Mouse (Mus musculus) urinary bladder, postnatal 4 days (tissue): ENCODE measurements around the gene Phospho1.

Source experiments
- DNase-seq, 2 experiments: peaks; one replicate each; pipeline ENCODE4 v3.0.0; 2021 to 2022; ENCODE audit warnings: low spot score in 2 of 2

Gene Phospho1

DNA sequence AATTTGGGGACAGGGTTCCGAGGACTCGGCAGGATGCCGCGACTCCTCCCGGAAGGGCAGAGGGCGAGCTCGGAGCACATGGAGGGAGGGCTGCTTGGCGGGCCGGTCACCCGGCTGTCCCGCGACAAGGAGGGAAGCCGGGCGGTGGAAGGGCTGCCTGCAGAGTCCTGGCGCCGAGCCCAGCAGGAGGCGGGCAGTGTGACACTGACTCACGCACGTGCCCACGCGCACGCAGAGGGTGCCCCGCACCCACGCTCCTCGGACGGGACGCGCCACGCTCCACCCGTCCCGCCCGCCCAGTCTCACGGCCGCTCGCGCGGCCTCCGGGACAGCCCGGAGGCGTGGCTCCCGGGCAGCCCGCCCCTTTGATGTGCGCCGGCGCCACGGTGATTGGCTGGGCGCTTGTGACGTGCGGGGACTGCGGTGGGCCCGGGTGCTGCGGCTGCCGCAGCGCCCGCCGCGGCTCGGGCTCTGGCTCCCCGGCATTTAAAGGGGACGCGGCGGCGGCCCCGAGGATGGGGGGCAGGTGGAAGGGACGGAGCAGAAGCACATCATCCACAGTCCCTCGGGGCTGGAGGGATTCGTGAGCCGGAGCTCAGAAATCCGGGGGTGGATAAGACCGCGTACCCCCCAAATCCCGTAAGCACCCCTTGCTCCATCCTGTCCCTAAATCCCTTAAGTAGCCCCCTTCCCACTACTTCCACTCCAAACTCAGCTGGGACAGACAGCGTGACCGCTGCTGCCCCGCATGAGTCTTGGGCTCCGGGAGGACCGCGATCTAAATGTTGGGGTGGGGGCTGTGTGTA lies at the start of gene Phospho1:
Gene Phospho1, plus strand, starts transcription at position 429 of the 806 bp plus-strand sequence.
- peak; percentile 91 to 93 for DNase-seq

DNA sequence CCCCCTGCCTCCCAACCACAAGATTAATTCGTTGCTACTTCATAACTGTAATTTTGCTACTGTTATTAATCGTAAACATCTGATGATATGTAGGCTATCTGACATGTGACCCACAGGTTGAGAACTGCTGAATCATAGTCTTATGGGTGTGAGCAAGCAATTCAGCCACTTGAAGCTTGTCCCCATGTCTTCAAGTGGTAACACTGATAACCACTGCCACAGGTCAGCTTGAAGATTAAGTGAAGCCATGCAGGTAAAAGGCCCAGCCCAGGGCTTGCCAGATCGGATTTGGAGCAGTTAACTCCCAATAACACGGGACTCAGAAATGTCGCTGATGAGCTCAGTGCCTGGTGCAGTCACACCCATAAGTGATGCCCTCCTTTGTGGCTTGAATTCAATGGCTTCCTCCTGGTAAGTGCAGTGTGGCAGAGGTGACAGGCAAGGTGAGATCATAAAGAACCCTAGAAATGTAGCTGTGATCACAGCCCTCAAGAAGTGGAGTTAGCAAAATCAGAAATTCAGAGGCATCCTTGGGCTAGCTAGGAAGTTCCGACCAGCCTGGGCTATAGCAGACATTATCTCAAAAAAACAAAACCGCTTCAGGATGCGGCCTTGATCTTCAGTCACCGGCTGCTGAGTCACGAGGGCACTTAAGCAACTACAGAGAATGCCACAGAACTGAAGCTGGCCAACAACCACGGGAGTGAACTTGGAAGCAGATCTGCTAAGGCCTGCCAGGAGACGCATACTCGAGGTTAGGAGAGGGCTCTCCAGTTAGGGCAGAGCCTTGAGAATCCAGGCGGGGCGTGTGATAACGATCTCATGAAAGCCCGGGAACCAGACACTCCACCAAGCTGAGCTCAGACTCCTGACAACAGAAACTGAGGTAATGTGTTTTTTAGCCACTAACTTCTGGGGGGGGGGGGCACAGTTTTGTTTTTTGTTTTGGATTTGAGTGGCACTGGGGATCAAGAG lies 46.7 kb upstream of the Phospho1 start:
- peak in 1 of 2 experiments; percentile 38 for DNase-seq

- DNase-seq: no peak
These were observed 45.5 kb upstream of the Phospho1 start for GRCm38 (mm10) chr11:95778831-95779251.

- no peak for DNase-seq
These were observed 44.9 kb upstream of the Phospho1 start for GRCm38 (mm10) chr11:95779366-95779765.

DNA sequence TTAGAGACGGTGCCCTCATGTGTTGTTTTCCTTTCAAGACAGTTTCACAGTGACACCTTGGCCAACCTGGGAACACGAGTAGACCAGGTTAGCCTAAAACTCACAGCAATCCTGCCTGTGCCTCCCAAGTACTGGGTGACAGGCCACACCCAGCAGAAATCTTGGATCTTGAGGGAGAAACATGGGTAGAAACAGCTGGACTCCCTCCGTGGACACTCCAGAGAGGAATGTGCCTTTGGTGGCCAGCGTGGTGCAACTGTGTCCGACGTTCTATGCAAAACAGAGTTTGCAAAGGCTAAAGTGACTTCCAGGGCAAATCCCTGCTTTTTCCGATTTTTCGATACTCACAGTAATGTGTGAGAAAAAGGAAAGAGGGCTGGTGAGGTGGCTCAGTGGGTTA lies 43.8 kb upstream of the Phospho1 start:
- no peak for DNase-seq

DNA sequence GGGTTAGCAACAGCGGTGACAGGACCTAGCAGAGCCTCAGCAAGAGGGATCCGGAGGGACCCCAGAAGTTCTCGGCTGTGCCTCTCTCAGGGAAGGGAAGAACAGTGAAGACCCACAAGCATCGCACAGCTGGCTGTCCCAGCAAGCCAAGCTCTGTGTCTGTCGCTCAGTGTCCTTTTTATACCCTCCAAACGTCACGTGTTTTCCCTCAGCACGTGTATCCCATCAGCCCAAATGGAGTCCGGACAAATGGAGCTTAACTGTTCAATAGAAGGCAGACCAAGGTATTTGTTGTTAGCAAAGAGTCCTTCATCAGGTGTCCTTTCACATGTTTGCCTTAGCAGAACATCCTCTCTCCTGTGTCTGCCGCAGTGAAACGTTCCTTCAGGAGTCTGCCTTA lies 42.7 kb upstream of the Phospho1 start:
- DNase-seq: no peak

GRCm38 (mm10) chr11:95783457-95783856 lies 40.8 kb upstream of the Phospho1 start:
- no peak for DNase-seq

DNA sequence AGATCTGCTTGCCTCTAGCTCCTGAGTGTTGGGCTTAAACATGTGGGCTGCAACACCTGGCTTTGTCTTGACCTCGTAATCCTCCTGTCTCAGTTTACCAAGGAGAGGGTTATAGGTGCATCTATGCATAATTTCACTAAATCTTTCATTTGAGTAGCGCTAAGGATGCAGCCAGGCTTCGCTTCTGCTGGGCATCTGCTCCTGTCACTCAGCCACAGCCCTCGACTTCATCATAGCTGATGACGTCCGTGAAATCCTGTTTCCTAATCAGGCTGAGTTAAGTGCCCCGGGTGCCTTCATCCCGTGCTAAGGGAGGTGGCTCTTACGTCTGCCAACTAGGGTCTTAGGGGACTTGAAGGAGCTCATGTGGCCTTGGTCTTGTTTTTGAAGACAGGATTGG lies 40.3 kb upstream of the Phospho1 start:
- no peak for DNase-seq

GRCm38 (mm10) chr11:95785675-95786074 lies 38.6 kb upstream of the Phospho1 start:
- no peak for DNase-seq

DNA sequence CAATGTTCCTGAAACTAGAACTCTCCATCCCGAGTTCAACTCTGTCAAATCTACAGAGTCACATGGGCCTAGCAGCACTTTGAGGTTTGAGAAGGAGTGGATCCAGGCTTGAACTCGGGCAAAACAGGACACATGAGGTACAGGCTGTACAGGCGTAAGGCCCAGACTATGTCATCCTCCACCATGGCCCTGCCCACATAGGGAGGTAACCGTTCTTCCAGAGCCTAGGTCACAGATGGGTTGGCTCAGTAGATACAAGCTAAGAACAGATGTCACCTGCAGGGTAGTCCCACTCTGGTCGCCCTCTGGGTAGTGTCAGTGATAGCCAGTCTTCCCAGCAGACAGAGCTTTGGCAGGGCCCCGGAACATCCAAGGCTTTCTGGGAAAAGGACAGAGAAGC lies 37.8 kb upstream of the Phospho1 start:
- no peak for DNase-seq

- no peak for DNase-seq
These were observed 34.8 kb upstream of the Phospho1 start for GRCm38 (mm10) chr11:95789451-95789891.

GRCm38 (mm10) chr11:95791787-95792186 lies 32.5 kb upstream of the Phospho1 start:
- no peak for DNase-seq

DNA sequence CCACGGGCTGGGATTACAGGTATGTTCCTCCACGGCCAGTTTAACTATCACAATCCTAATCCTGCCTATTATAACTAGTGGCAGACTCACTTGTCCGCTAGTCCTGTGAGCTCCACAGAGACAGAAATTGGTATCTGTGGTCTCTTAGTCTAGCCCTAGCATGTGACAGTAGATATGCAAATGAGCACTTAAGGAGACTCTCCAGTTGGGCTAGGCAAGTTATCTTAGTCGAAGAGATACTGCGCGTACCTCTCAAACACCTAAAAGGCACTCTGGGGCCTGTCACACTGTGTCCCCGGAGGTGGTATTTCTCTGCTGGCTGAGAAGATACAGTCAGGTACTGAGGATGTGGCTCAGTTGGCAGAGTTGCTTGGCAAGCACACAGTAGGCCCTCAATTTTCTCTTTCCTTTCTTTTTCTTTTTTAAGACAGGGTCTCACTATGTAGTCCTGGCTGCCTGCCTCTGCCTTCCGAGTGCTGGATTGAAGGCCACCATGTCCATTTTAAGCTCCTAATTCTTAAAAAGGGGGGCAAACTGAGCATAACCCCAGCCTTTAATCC lies 31.3 kb upstream of the Phospho1 start:
- no peak for DNase-seq

DNA sequence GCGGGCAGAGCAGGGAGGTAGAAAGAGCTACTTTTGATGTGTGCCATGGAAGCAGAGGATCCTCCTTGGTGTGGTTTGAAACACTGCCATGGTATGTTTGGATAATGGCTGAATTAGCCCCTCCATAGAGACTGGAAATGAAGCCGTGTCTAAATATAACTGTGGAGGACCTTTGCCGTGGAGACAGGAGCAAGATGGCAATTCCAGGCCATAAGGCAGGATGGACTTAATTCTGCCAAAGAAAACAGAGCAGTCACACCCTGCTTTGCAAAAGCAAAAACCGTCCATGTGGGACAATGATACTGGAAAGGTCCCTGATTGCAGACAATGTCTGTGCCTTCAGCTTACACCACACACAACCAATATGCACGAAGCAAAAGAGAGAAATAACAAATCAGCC lies 30.1 kb upstream of the Phospho1 start:
- DNase-seq: no peak

DNA sequence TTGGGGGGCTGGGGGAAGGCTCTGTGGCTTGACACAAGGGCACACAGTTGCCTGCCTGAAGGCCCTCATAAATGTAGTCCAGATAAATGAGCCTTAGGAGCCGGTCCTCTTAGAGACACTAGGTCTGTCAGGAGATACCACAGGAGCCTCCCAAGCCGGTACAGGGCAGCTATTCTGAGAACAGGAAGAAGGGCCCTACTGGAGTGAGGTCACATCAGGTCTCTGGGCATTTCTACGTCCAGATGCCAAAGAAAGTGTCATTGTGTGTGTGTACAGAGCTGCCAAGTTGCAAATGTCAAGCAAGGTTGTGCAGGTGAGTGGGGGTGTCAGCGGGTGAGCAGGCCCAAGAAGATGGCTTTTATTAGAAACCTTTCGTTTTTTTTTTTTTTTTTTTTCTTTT lies 28.7 kb upstream of the Phospho1 start:
- DNase-seq: no peak

DNA sequence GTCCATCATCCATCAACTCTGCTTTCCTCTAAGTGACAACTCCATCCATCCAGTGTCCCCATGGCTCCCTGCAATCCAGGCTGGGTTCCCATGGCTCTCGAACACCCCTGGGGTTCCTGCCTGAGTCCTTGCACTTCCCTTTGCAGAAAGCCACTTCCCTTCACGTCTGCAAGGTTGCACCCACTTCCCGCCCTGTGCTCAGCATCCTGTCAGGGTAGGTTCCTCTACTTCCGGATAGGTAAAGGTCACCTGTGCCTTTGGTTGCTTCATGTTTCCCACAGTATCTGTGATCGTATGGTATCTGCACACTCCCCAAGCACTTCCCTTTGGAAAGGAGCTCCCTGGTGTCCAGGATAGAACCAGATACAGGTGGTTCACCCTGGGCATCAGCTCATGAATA lies 19.3 kb upstream of the Phospho1 start:
- DNase-seq: no peak

DNA sequence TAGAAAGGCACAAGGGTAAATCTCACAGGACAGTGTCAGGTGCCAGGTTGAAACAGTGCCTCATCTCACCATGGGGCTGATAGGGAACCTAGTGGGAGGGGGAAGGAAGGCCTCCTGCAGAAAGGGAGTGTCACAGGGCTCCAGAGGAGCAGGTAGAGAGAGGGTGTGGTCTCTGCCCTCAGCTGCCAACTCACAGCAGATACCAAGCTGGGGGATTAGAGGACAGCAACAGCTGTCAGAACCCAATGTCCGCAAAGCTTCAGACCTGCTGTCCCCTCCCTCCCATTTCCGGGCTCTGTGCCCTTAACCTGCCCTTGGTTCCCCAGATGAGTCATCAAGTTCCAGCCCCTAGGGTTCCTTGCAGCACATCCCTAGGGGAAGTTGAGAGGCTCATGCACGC lies 18.8 kb upstream of the Phospho1 start:
- DNase-seq: no peak

DNA sequence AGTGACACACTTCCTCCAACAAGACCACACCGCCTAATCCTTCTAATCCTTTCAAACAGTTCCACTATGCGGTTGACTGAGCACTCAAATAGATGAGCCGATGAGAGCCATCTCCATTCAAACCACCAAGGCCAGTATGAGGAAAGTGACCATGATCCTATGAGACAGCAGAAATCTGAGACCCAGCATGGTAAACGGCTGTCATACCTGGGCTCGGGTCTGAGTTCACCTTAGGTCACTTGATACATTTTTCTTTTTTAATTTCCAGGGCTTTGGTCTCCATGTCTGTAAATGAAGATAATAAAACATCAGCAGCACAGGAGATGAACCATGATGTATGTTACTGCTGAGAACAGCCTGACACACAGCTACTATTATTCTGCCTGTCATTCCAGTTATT lies 16.4 kb upstream of the Phospho1 start:
- DNase-seq: no peak

GRCm38 (mm10) chr11:95808448-95809011 lies 15.8 kb upstream of the Phospho1 start:
- no peak for DNase-seq

DNA sequence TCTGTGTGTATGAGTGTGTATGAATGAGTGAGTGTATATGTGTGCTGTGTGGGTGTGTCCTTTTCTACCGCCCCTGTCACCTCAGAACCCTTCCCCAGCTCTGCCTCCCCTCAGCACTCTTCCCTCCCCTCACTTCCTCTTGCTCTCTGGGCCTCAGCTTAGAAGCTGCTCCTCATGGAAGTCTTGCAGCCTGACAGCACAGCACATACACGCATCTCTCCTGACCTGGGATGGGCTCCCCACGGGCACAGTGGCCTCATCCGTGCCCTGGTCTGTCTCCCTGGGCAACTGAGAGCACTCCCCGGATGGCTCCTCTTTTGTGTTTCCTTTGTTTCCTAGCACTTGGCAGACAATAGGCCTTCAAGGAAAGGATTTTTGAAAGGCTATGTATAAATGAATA lies 14.7 kb upstream of the Phospho1 start:
- no peak for DNase-seq

GRCm38 (mm10) chr11:95810828-95811227 lies 13.5 kb upstream of the Phospho1 start:
- no peak for DNase-seq

DNA sequence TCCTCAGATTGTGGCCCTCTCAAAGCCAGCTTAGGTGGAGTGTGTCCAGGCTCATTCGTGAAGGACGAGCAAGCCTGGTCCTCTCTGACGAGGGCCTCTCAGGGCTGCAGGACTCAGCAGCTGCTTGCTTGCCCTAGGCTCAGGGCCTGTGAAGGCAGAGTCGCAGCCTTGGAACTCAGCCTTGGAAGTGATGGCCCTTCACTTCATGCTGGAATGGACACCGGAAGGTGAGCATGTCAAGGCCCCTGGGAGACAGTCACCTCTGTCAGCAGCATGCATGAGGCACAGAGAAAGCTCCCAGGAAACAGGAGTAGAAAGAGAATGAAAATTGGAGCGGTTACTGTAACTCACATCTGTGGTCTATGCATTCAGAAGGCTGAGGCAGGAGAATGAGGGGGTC lies 12.6 kb upstream of the Phospho1 start:
- no peak for DNase-seq
